ENCODE assay signal across 8 mouse cellular contexts in genomic region chr11:117611068-117611467, GRCm38 (mm10). TPM values are rescaled to one million over a fixed set of nuclear protein-coding genes. Genes with fewer than 3 reads are reported as not detected.
A peak's percentile ranks its signal among the peaks of the same experiment; 100 is the strongest.
DNase-seq lines count a peak whose midpoint lies in the region; ATAC-seq and TF ChIP-seq lines count a peak whose summit lies in the region.

No protein-coding gene starts in this region.

- ATAC-seq in hindbrain, postnatal 0 days: no peak
- ATAC-seq in liver, embryonic 11.5 days (replicated peaks; ENCODE audit: low FRiP score): 0 out of 2 replicates have a peak, but pooled peaks have one; percentile 43
- ATAC-seq in midbrain, postnatal 0 days (ENCODE audit: low FRiP score): no peak

- WGBS in hindbrain, postnatal 0 days: 16% methylated on average over 13 of the region's 13 CpGs
- 5% methylated on average over 13 of the region's 13 CpGs for WGBS in liver, embryonic 11.5 days
- WGBS in midbrain, postnatal 0 days: 16% methylated on average over 13 of the region's 13 CpGs

- no peak for TF ChIP-seq CTCF in hindbrain, postnatal 0 days (IDR thresholded peaks at IDR 0.05; ENCODE audit: low read depth)
- no peak for TF ChIP-seq CTCF in midbrain, postnatal 0 days (IDR thresholded peaks at IDR 0.05)

- H3K4me2 ChIP-seq in hindbrain, postnatal 0 days (ENCODE audit: low read depth, low read length): peak overlapping the region; percentile 31; the same call in 1 of the 2 replicates
- peak overlapping the region; percentile 42 for H3K4me2 ChIP-seq in liver, embryonic 11.5 days
- H3K4me2 ChIP-seq in midbrain, postnatal 0 days (ENCODE audit: low read depth, low read length, poor library complexity, severe bottlenecking): peak overlapping the region; percentile 24

- peak; percentile 69 for DNase-seq in ovary, adult 18-20 months (ENCODE audit: low spot score)
- DNase-seq in ovary, postnatal 14 days (ENCODE audit: low spot score): no peak
- peak; percentile 71 for DNase-seq in gastrocnemius, postnatal 14 days
- DNase-seq in hindbrain, postnatal 0 days (ENCODE audit: low spot score): peak; percentile 34
- DNase-seq in liver, embryonic 11.5 days (ENCODE audit: low spot score): no peak
- no peak for DNase-seq in midbrain, postnatal 0 days (ENCODE audit: low spot score)
- DNase-seq in thymus, postnatal 14 days: peak; percentile 73

- no peak overlapping the region for H3K9ac ChIP-seq in hindbrain, postnatal 0 days (replicated peaks; ENCODE audit: low read length)
- no peak overlapping the region for H3K9ac ChIP-seq in liver, embryonic 11.5 days (ENCODE audit: low read depth, low read length)
- H3K9ac ChIP-seq in midbrain, postnatal 0 days (replicated peaks; ENCODE audit: low read length, poor library complexity, severe bottlenecking): no peak overlapping the region

- H3K4me1 ChIP-seq in brown adipose tissue, adult 24 weeks (ENCODE audit: control insufficient read depth, insufficient read depth, insufficient read length, low read length): no peaks in the 10 kb centered on the region
- H3K4me1 ChIP-seq in hindbrain, postnatal 0 days (ENCODE audit: insufficient read depth, low read length): peaks cover 6% of the 10 kb centered on the region
- H3K4me1 ChIP-seq in liver, embryonic 11.5 days (replicated peaks; ENCODE audit: control insufficient read depth, insufficient read depth, low read length): no peaks in the 10 kb centered on the region; the same call in 1 of the 2 replicates
- H3K4me1 ChIP-seq in midbrain, postnatal 0 days (ENCODE audit: insufficient read depth, low read length): peaks cover under 1% of the 10 kb centered on the region; the same call in 1 of the 2 replicates

- no peaks in the 10 kb centered on the region for H3K36me3 ChIP-seq in hindbrain, postnatal 0 days (ENCODE audit: insufficient read depth, low read length)
- H3K36me3 ChIP-seq in liver, embryonic 11.5 days (ENCODE audit: control insufficient read depth, insufficient read depth, low read length): no peaks in the 10 kb centered on the region
- no peaks in the 10 kb centered on the region for H3K36me3 ChIP-seq in midbrain, postnatal 0 days (ENCODE audit: insufficient read depth, low read length)

- H3K27ac ChIP-seq in brown adipose tissue, adult 24 weeks (replicated peaks; ENCODE audit: low read depth, low read length): no peak overlapping the region
- H3K27ac ChIP-seq in hindbrain, postnatal 0 days: no peak overlapping the region
- no peak overlapping the region for H3K27ac ChIP-seq in liver, embryonic 11.5 days (ENCODE audit: low read depth, low read length)
- H3K27ac ChIP-seq in midbrain, postnatal 0 days (ENCODE audit: low read depth, low read length): no peak overlapping the region

- no peaks in the 10 kb centered on the region for H3K9me3 ChIP-seq in hindbrain, postnatal 0 days (ENCODE audit: low read length)
- no peaks in the 10 kb centered on the region for H3K9me3 ChIP-seq in liver, embryonic 11.5 days (ENCODE audit: control insufficient read depth, low read length)
- H3K9me3 ChIP-seq in midbrain, postnatal 0 days (ENCODE audit: low read length): no peaks in the 10 kb centered on the region

- intact Hi-C loops in gastrocnemius, postnatal 14 days (cut with DNase I; ENCODE audit: low total_unique reads): no loop called here

- H3K27me3 ChIP-seq in hindbrain, postnatal 0 days (ENCODE audit: insufficient read depth, low read length): no peaks in the 10 kb centered on the region
- peaks cover 37% of the 10 kb centered on the region for H3K27me3 ChIP-seq in liver, embryonic 11.5 days (replicated peaks; ENCODE audit: control insufficient read depth, insufficient read depth, low read length)
- H3K27me3 ChIP-seq in midbrain, postnatal 0 days (ENCODE audit: insufficient read depth, low read length): no peaks in the 10 kb centered on the region

- peak overlapping the region; percentile 37 for H3K4me3 ChIP-seq in brown adipose tissue, adult 24 weeks (ENCODE audit: insufficient read depth, low read depth, low read length)
- no peak overlapping the region for H3K4me3 ChIP-seq in hindbrain, postnatal 0 days (ENCODE audit: low read length)
- H3K4me3 ChIP-seq in liver, embryonic 11.5 days (ENCODE audit: low read depth, low read length): 0 out of 2 replicates have a peak overlapping the region, but pooled peaks have one; percentile 9
- no peak overlapping the region for H3K4me3 ChIP-seq in midbrain, postnatal 0 days (ENCODE audit: low read depth, low read length)

RNA-seq across cellular contexts. Expression of gene Tnrc6c, which starts 43.0 kb away (rescaled TPM):
- 3.6 and 4.2 TPM in 2 replicates for polyA plus RNA-seq in brown adipose tissue, adult 24 weeks (2012; ENCODE audit: insufficient read depth, insufficient read length, missing spikeins)
- total RNA-seq in gastrocnemius, postnatal 14 days (2021): 10 to 100 TPM; 16.5 to 18.1 TPM
- 56.4 and 64.9 TPM in 2 replicates for total RNA-seq in hindbrain, postnatal 0 days (2014; rRNA removed)
- polyA plus RNA-seq in hindbrain, postnatal 0 days (2015; fragmentation: Nextera tagmentation; extraction: Ambion mirVana): 18.3 and 19.7 TPM in 2 replicates
- polyA plus RNA-seq in liver, embryonic 11.5 days (2014; fragmentation: Nextera tagmentation; extraction: Ambion mirVana): 8.0 TPM in 2 replicates
- total RNA-seq in midbrain, postnatal 0 days (2014; rRNA removed): 78.4 and 79.8 TPM in 2 replicates
- polyA plus RNA-seq in midbrain, postnatal 0 days (2015; fragmentation: Nextera tagmentation; extraction: Ambion mirVana): 22.8 and 26.5 TPM in 2 replicates

Comparison
In these comparisons a context has a peak if more than half of its experiments do, and no peak if none do; other contexts are left out.
1. DNase-seq: peak in ovary, adult 18-20 months (single experiment), gastrocnemius, postnatal 14 days (single experiment), hindbrain, postnatal 0 days (single experiment) and thymus, postnatal 14 days (single experiment); none in ovary, postnatal 14 days (single experiment), liver, embryonic 11.5 days (single experiment) and midbrain, postnatal 0 days (single experiment).
2. H3K4me3 ChIP-seq: peak in brown adipose tissue, adult 24 weeks (single experiment) and liver, embryonic 11.5 days (single experiment); none in hindbrain, postnatal 0 days (single experiment) and midbrain, postnatal 0 days (single experiment).
3. Peak in every context shown above with its lines, with median percentiles within 50 percentile points of each other: H3K4me2 ChIP-seq.